Mouse (Mus musculus): ENCODE results near the gene Rxra. TPM values are rescaled to one million over a fixed set of nuclear protein-coding genes. Genes with fewer than 3 reads are reported as not detected.
A peak's percentile ranks its signal among the peaks of the same experiment; 100 is the strongest.

Gene Rxra
- polyA plus RNA-seq, 1 experiment, result 44.9 TPM

DNA sequence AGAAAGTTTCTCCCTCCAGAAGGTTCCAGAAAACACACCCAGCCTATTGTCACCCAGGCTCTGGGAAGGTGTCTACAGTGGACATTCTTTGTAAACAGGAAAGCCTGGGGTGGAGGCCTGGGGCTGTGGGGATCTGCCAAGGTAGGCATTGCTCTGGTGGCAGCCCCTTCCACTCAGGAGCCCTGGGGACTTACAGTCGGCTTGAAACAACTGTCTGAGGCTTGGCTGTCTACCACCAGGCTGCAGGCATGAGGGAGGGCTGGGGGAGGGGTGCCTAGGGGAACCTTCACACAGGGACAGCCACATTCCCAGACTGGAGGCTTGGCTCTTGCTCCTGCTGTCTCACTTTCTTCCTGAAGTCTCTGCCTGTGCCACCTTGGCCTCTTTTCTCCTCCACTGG, 58.1 kb downstream of the Rxra start:
- Histone ChIP-seq H3K36me3 (ENCODE audit: control insufficient read depth, insufficient read depth, low read length) (no peaks in the 10 kb centered on the region), H3K4me3 (ENCODE audit: extremely low read depth, insufficient read depth, insufficient read length) (no peak overlapping the region), H3K27me3 (ENCODE audit: control insufficient read depth, insufficient read depth, low read length) (no peaks in the 10 kb centered on the region), H3K27ac (ENCODE audit: insufficient read depth, low read length) (no peak overlapping the region), H3K4me1 (ENCODE audit: control insufficient read depth, insufficient read depth, insufficient read length) (peaks cover under 1% of the 10 kb centered on the region; the same call in 1 of the 2 replicates)
- 21% methylated on average over 1 of the region's 1 CpGs for WGBS
- no peak for TF ChIP-seq POLR2A (IDR thresholded peaks at IDR 0.05; ENCODE audit: low read depth, low read length)
- TF ChIP-seq CTCF (IDR thresholded peaks at IDR 0.05; ENCODE audit: extremely low read depth, insufficient read depth, insufficient read length, insufficient replicate concordance), result no peak
- no peak for DNase-seq (ENCODE audit: low read depth in 1 of 2, low spot score in 2 of 2)

GRCm38 (mm10) chr2:27734800-27735199, 58.6 kb downstream of the Rxra start:
- Histone ChIP-seq H3K27me3 (ENCODE audit: control insufficient read depth, insufficient read depth, low read length) (no peaks in the 10 kb centered on the region), H3K27ac (ENCODE audit: insufficient read depth, low read length) (no peak overlapping the region), H3K4me3 (ENCODE audit: extremely low read depth, insufficient read depth, insufficient read length) (no peak overlapping the region), H3K36me3 (ENCODE audit: control insufficient read depth, insufficient read depth, low read length) (no peaks in the 10 kb centered on the region), H3K4me1 (ENCODE audit: control insufficient read depth, insufficient read depth, insufficient read length) (peaks cover 2% of the 10 kb centered on the region; the same call in 1 of the 2 replicates)
- TF ChIP-seq POLR2A (IDR thresholded peaks at IDR 0.05; ENCODE audit: low read depth, low read length), result no peak
- TF ChIP-seq CTCF (IDR thresholded peaks at IDR 0.05; ENCODE audit: extremely low read depth, insufficient read depth, insufficient read length, insufficient replicate concordance), result no peak
- WGBS, result 70% methylated on average over 2 of the region's 2 CpGs
- DNase-seq (ENCODE audit: low read depth in 1 of 2, low spot score in 2 of 2), result no peak

DNA sequence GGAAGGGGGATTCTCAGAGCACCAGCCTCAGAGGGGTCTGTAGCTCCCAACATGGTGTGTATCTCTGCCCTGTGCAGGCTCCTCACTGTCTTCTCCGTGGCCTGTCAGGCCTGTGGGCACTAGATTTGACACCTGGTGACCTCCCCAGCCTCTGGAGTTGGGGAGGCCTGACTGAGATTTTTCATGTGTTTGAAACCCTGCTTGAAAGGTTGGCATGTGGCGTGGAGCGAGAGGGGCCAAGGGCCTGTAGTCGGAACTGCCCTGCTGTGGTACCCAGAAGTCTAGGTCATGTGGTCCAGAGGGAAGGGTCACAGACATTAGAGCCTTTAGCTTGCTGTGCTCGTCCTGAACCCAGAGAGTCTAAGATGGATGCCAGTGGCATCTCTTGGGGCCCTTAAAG, 60.6 kb downstream of the Rxra start:
- Histone ChIP-seq H3K36me3 (ENCODE audit: control insufficient read depth, insufficient read depth, low read length) (no peaks in the 10 kb centered on the region), H3K4me1 (ENCODE audit: control insufficient read depth, insufficient read depth, insufficient read length) (peaks cover 7% of the 10 kb centered on the region; the same call in 1 of the 2 replicates), H3K27ac (ENCODE audit: insufficient read depth, low read length) (no peak overlapping the region), H3K4me3 (ENCODE audit: extremely low read depth, insufficient read depth, insufficient read length) (no peak overlapping the region), H3K27me3 (ENCODE audit: control insufficient read depth, insufficient read depth, low read length) (no peaks in the 10 kb centered on the region)
- DNase-seq (ENCODE audit: low read depth in 1 of 2, low spot score in 2 of 2), result no peak
- 91% methylated on average over 5 of the region's 5 CpGs for WGBS
- TF ChIP-seq POLR2A (IDR thresholded peaks at IDR 0.05; ENCODE audit: low read depth, low read length), result no peak

GRCm38 (mm10) chr2:27738396-27738795, 62.2 kb downstream of the Rxra start:
- Histone ChIP-seq H3K4me1 (ENCODE audit: control insufficient read depth, insufficient read depth, insufficient read length) (peaks cover 7% of the 10 kb centered on the region; the same call in 1 of the 2 replicates), H3K4me3 (ENCODE audit: extremely low read depth, insufficient read depth, insufficient read length) (no peak overlapping the region), H3K27ac (ENCODE audit: insufficient read depth, low read length) (no peak overlapping the region), H3K36me3 (ENCODE audit: control insufficient read depth, insufficient read depth, low read length) (no peaks in the 10 kb centered on the region), H3K27me3 (ENCODE audit: control insufficient read depth, insufficient read depth, low read length) (no peaks in the 10 kb centered on the region)
- TF ChIP-seq POLR2A (IDR thresholded peaks at IDR 0.05; ENCODE audit: low read depth, low read length), result no peak
- TF ChIP-seq CTCF (IDR thresholded peaks at IDR 0.05; ENCODE audit: extremely low read depth, insufficient read depth, insufficient read length, insufficient replicate concordance), result no peak
- 91% methylated on average over 3 of the region's 3 CpGs for WGBS
- DNase-seq (ENCODE audit: low read depth in 1 of 2, low spot score in 2 of 2), result no peak

- no peak overlapping the region for H3K4me3 ChIP-seq (ENCODE audit: extremely low read depth, insufficient read depth, insufficient read length)
- H3K27me3 ChIP-seq (ENCODE audit: control insufficient read depth, insufficient read depth, low read length), result no peaks in the 10 kb centered on the region
- H3K27ac ChIP-seq (ENCODE audit: insufficient read depth, low read length), result peak overlapping the region; percentile 62
- no peaks in the 10 kb centered on the region for H3K36me3 ChIP-seq (ENCODE audit: control insufficient read depth, insufficient read depth, low read length)
- peak; percentile 18 to 55 for DNase-seq (ENCODE audit: low read depth in 1 of 2, low spot score in 2 of 2)
- H3K4me1 ChIP-seq (ENCODE audit: control insufficient read depth, insufficient read depth, insufficient read length), result peaks cover 12% of the 10 kb centered on the region; the same call in 1 of the 2 replicates
- 6% methylated on average over 16 of the region's 16 CpGs for WGBS
- TF ChIP-seq CTCF (IDR thresholded peaks at IDR 0.05; ENCODE audit: extremely low read depth, insufficient read depth, insufficient read length, insufficient replicate concordance) (peak; percentile 9; the same call in 1 of the 2 replicates), POLR2A (IDR thresholded peaks at IDR 0.05; ENCODE audit: low read depth, low read length) (no peak)
Measured at GRCm38 (mm10) chr2:27740091-27740608, 63.9 kb downstream of the Rxra start.

GRCm38 (mm10) chr2:27743177-27743576, 66.9 kb downstream of the Rxra start:
- no peaks in the 10 kb centered on the region for H3K27me3 ChIP-seq (ENCODE audit: control insufficient read depth, insufficient read depth, low read length)
- TF ChIP-seq CTCF (IDR thresholded peaks at IDR 0.05; ENCODE audit: extremely low read depth, insufficient read depth, insufficient read length, insufficient replicate concordance) (no peak), POLR2A (IDR thresholded peaks at IDR 0.05; ENCODE audit: low read depth, low read length) (no peak)
- DNase-seq (ENCODE audit: low read depth in 1 of 2, low spot score in 2 of 2), result no peak
- peaks cover 17% of the 10 kb centered on the region; the same call in 1 of the 2 replicates for H3K4me1 ChIP-seq (ENCODE audit: control insufficient read depth, insufficient read depth, insufficient read length)
- H3K36me3 ChIP-seq (ENCODE audit: control insufficient read depth, insufficient read depth, low read length), result no peaks in the 10 kb centered on the region
- no peak overlapping the region for H3K4me3 ChIP-seq (ENCODE audit: extremely low read depth, insufficient read depth, insufficient read length)
- no peak overlapping the region for H3K27ac ChIP-seq (ENCODE audit: insufficient read depth, low read length)
- 62% methylated on average over 1 of the region's 1 CpGs for WGBS

- Histone ChIP-seq H3K4me1 (ENCODE audit: control insufficient read depth, insufficient read depth, insufficient read length) (peaks cover 17% of the 10 kb centered on the region; the same call in 1 of the 2 replicates), H3K36me3 (ENCODE audit: control insufficient read depth, insufficient read depth, low read length) (no peaks in the 10 kb centered on the region), H3K27me3 (ENCODE audit: control insufficient read depth, insufficient read depth, low read length) (no peaks in the 10 kb centered on the region), H3K4me3 (ENCODE audit: extremely low read depth, insufficient read depth, insufficient read length) (no peak overlapping the region), H3K27ac (ENCODE audit: insufficient read depth, low read length) (no peak overlapping the region; the same call in 1 of the 2 replicates)
- WGBS, result 83% methylated on average over 7 of the region's 7 CpGs
- no peak for DNase-seq (ENCODE audit: low read depth in 1 of 2, low spot score in 2 of 2)
- TF ChIP-seq POLR2A (IDR thresholded peaks at IDR 0.05; ENCODE audit: low read depth, low read length), result no peak
- no peak for TF ChIP-seq CTCF (IDR thresholded peaks at IDR 0.05; ENCODE audit: extremely low read depth, insufficient read depth, insufficient read length, insufficient replicate concordance)
Measured at GRCm38 (mm10) chr2:27743863-27744611, 67.8 kb downstream of the Rxra start.

Measured in spleen, adult 2 months (tissue).